Mouse (Mus musculus) kidney, postnatal 0 days (tissue): Measurements from ENCODE around the gene Upk1a. TPM values are rescaled to one million over a fixed set of nuclear protein-coding genes. Genes with fewer than 3 reads are reported as not detected.

Experiments
- ATAC-seq: fragments of 200-750 bp; cut with Nextera tagmentation; replicated peaks from 2 replicates; pipeline ENCODE4 v1.8.0; 2017; ENCODE audit warnings: low read depth, moderate number of reproducible peaks, moderate TSS enrichment, moderate library complexity; ENCODE audit not compliant: low FRiP score
- DNase-seq: peaks from one replicate; pipeline ENCODE4 v3.0.0-alpha.2; 2016; ENCODE audit warnings: low spot score
- H3K27ac ChIP-seq: fragments of 300-500 bp; sonication (generic); 2 replicates; pipeline ENCODE4 v1.5.1; 2014; ENCODE audit warnings: mild to moderate bottlenecking
- H3K27me3 ChIP-seq: fragments of 300-500 bp; sonication (generic); 2 replicates; pipeline ENCODE4 v1.6.1; 2014; ENCODE audit warnings: low read length, mixed read lengths; ENCODE audit not compliant: insufficient read depth
- H3K36me3 ChIP-seq: fragments of 300-500 bp; sonication (generic); 2 replicates; pipeline ENCODE4 v1.6.1; 2014; ENCODE audit warnings: low read length, mixed read lengths; ENCODE audit not compliant: insufficient read depth
- H3K4me1 ChIP-seq: fragments of 300-500 bp; sonication (generic); replicated peaks from 2 replicates; pipeline ENCODE4 v1.6.1; 2014; ENCODE audit warnings: antibody characterized with exemption, low read length, mixed read lengths; ENCODE audit not compliant: insufficient read depth
- H3K4me2 ChIP-seq: fragments of 300-500 bp; sonication (generic); 2 replicates; pipeline ENCODE4 v1.6.1; 2014; ENCODE audit warnings: mild to moderate bottlenecking, low read length, moderate library complexity, mixed read lengths
- H3K4me3 ChIP-seq: fragments of 300-500 bp; sonication (generic); replicated peaks from 2 replicates; pipeline ENCODE4 v1.5.1; 2014; ENCODE audit warnings: low read depth, low read length
- H3K9ac ChIP-seq: fragments of 300-500 bp; sonication (generic); 2 replicates; pipeline ENCODE4 v1.6.1; 2014; ENCODE audit warnings: low read depth, low read length
- H3K9me3 ChIP-seq: fragments of 300-500 bp; sonication (generic); replicated peaks from 2 replicates; pipeline ENCODE4 v1.6.1; 2016; ENCODE audit warnings: low read length, inconsistent platforms, mixed read lengths
- CTCF ChIP-seq: IDR thresholded peaks from 2 replicates; pipeline ENCODE4 v1.5.1; 2016; ENCODE audit warnings: antibody characterized with exemption, low read depth, mild to moderate bottlenecking, moderate library complexity
- WGBS: fragments of 180-500 bp; shearing (Covaris S2); extraction: QIAGEN DNeasy Blood & Tissue Kit; methylation state at CpG from one replicate; pipeline ENCODE4 v1.1.7; 2014; 5-methylcytosine and 5-hydroxymethylcytosine counted together
- polyA plus RNA-seq: library from polyadenylated mRNA; unstranded; fragments of >200 nt; fragmentation: Nextera tagmentation; extraction: Ambion mirVana; gene quantifications from 2 replicates; pipeline ENCODE4 v1.2.1, GENCODE M21; 2015

Gene Upk1a
- polyA plus RNA-seq, 1 experiment from 2014 or later: 48.6 TPM

DNA sequence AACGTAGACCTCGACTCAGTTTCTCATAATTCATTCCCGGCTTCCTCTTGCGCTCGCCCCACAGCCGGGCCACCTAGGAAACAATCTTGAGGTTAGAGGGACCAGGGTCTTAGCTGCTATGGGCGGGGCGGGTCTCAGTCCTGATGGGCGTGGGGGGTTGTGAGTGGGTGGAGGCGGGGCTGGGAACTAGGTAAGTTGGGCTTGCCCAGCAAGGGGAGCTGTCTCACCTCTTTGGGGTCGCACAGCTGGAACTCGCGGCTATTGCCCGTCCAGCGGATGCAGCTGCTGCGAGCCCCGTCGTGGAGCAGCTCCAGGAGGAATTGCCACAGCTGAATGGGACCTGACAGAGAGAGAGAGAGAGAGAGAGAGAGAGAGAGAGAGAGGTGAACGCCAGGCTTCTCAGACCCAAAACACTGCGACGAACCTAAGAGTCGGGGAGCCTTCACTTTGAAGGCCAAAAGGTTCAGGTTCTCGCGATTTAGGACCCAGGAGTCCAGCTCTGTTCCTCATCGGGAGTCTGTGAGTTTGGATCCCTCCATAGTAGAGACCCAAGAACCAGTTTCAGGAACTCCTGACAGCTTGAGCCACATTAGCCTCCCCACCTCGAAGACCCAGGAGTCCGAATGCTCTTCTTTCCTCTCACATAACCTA lies 21.2 kb upstream of the Upk1a start:
- ATAC-seq: no peak
- Histone ChIP-seq H3K4me1 (peaks cover 4% of the 10 kb centered on the region; the same call in 1 of the 2 replicates), H3K36me3 (no peaks in the 10 kb centered on the region), H3K27ac (no peak overlapping the region), H3K9me3 (no peaks in the 10 kb centered on the region), H3K27me3 (peaks cover 39% of the 10 kb centered on the region), H3K4me3 (0 out of 2 replicates have a peak overlapping the region, but pooled peaks have one; percentile 2), H3K9ac (no peak overlapping the region), H3K4me2 (no peak overlapping the region)
- WGBS: 1% methylated on average over 26 of the region's 27 CpGs
- DNase-seq: no peak
- no peak for TF ChIP-seq CTCF

DNA sequence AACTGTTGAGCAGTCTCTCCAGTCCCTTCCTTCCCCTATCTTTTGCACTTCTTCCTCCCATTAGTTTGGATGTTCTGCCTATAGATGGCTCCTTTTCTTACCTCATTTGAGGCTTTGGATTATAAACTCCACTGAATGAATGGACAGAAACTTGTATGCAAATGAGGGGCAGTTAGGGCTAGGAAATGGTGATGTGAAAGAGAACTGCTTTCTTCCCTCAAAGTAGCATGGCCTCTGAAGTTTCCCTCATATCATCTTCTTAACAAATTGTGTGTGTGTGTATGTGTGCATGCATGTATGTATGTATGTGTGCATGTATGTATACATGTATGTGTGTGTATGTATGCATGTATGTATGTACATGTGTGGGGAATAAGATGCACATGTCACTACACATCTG lies 16.4 kb upstream of the Upk1a start:
- no peaks in the 10 kb centered on the region; the same call in 1 of the 2 replicates for H3K36me3 ChIP-seq
- H3K4me1 ChIP-seq: no peaks in the 10 kb centered on the region; the same call in 1 of the 2 replicates
- peaks cover 17% of the 10 kb centered on the region for H3K27me3 ChIP-seq
- DNase-seq (no peak), ATAC-seq (no peak)
- no peak for TF ChIP-seq CTCF
- no peaks in the 10 kb centered on the region for H3K9me3 ChIP-seq
- H3K4me3 ChIP-seq: no peak overlapping the region
- no peak overlapping the region for H3K27ac ChIP-seq
- H3K4me2 ChIP-seq: no peak overlapping the region
- no peak overlapping the region for H3K9ac ChIP-seq

DNA sequence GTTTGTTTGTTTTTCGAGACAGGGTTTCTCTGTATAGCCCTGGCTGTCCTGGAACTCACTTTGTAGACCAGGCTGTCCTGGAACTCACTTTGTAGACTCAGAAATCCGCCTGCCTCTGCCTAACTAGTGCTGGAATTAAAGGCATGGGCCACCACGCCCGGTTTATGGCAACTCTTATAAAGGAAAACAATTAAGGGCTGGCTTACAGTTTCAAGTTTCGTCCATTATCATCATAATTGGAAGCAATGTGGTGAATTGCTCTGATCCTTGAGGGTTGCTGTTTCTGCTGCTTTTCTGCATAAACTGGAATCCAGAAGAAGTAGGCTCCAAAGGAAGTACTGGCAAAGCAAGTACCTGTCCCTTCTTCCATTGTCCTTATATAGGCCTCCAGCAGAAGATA lies 14.0 kb upstream of the Upk1a start:
- TF ChIP-seq CTCF: no peak
- Histone ChIP-seq H3K27me3 (no peaks in the 10 kb centered on the region), H3K4me2 (no peak overlapping the region), H3K36me3 (peaks cover 14% of the 10 kb centered on the region), H3K4me3 (no peak overlapping the region), H3K27ac (no peak overlapping the region), H3K9me3 (no peaks in the 10 kb centered on the region), H3K9ac (no peak overlapping the region), H3K4me1 (no peaks in the 10 kb centered on the region; the same call in 1 of the 2 replicates)
- 84% methylated on average over 5 of the region's 5 CpGs for WGBS
- DNase-seq (no peak), ATAC-seq (no peak)

DNA sequence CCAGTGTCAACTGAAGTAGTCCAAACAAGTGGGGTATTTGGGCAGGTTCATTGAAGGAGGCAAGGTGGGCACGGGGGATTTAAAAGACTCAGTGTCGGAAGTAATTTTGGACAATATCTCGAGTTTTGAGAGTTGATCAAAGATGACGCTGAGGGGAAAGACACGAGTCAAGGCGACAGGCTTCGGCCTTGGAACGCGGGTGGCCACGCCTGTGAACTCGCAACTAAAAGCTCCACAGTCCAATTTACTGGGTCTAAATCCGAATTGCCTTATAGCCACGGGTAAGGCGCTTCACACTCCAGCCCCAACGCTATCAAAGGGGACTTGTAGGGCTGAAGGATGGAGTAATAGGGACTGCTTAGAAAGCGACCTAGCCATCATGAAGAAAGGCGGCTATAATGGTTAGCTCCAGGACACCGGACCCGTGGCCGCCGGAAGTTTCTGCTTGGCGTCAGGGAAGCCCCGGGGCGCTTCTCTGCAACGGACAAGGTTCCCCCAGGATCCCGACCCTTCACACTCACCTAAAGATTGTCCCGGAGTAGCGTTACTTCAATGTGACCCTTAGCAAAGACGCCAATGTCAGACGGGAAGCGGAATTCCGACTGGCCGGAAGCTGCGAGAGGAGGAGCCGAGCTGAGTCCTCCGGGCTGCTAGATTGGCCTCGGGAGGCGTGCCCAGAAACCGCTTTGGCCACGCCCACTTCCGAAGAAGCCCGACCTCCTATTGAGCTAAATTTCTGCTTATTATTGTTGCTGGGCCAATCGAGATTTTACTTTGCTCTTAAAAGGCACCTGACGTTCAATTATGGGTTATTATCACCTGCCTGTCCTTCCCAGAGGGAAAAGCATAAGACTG lies 13.1 kb upstream of the Upk1a start, which contains the start of gene Cox6b1:
TSS of gene Cox6b1 (minus strand) at position 622 of the 855 bp plus-strand sequence.
- 1% methylated on average over 44 of the region's 44 CpGs for WGBS

DNA sequence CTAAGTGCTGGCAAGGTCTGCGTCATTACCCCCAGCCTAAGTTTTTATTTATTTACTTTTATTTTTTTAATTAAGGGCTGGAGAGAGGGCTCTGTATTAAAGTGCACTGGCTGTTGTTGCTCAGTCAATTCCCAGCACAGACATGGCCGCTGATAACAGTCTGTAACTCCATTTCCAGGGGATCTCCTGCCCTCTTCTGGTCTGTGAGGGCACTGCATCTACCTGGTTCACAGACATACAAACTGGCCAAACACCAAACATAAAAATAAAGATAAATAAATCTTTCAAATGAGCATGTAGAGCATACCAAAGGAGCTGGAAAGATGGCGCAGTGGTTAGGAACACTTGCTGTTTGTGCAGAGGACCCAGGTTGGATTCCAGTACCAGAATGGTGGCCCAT lies 6.6 kb upstream of the Upk1a start:
- WGBS: 93% methylated on average over 3 of the region's 3 CpGs
- ATAC-seq: no peak
- peaks cover 42% of the 10 kb centered on the region for H3K36me3 ChIP-seq

More for the DNA sequence above, 13.1 kb upstream of the Upk1a start, which contains the start of gene Cox6b1:
- TF ChIP-seq CTCF: no peak
- H3K27ac ChIP-seq: peak within 1 kb of the TSS; percentile 74
- H3K27me3 ChIP-seq: no peaks in the 10 kb centered on the region
- no peaks in the 10 kb centered on the region for H3K9me3 ChIP-seq
- H3K36me3 ChIP-seq: peaks cover 17% of the 10 kb centered on the region
- DNase-seq (peak; percentile 97), ATAC-seq (peak; percentile 92)
- H3K4me2 ChIP-seq: peak within 1 kb of the TSS; percentile 83
- no peaks in the 10 kb centered on the region; the same call in 1 of the 2 replicates for H3K4me1 ChIP-seq
- H3K4me3 ChIP-seq: peak within 1 kb of the TSS; percentile 81
- H3K9ac ChIP-seq: peak within 1 kb of the TSS; percentile 82

DNA sequence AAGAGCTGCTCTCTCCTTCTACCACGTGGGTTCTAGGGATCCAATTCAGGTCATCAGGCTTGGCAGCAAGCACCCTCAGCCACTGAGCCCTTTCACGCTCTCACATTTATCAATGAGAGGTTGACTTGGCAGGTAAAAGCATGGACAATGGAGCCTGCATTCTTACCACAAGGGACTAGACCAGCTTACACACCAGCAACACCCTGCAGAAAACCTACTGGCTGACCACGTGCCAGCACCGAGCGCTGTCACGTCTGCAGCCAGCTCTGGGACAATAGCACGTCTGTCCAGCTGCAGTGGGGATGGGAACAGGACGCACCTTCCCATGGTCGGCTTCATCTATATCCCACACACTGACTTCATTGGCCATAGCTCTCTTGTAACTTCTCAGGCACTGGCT lies 6.0 kb upstream of the Upk1a start:
- 96% methylated on average over 9 of the region's 9 CpGs for WGBS
- H3K27ac ChIP-seq: no peak overlapping the region
- no peak for TF ChIP-seq CTCF
- ATAC-seq (no peak), DNase-seq (no peak)
- no peaks in the 10 kb centered on the region for H3K9me3 ChIP-seq
- no peak overlapping the region for H3K4me3 ChIP-seq
- no peak overlapping the region for H3K4me2 ChIP-seq
- peaks cover 42% of the 10 kb centered on the region for H3K36me3 ChIP-seq
- H3K9ac ChIP-seq: no peak overlapping the region
- H3K27me3 ChIP-seq: no peaks in the 10 kb centered on the region
- no peaks in the 10 kb centered on the region for H3K4me1 ChIP-seq

More for the DNA sequence above, 6.6 kb upstream of the Upk1a start:
- DNase-seq: no peak
- TF ChIP-seq CTCF: peak; percentile 61
- Histone ChIP-seq H3K4me2 (no peak overlapping the region), H3K4me3 (no peak overlapping the region), H3K9ac (no peak overlapping the region), H3K4me1 (no peaks in the 10 kb centered on the region), H3K27ac (no peak overlapping the region), H3K27me3 (no peaks in the 10 kb centered on the region), H3K9me3 (no peaks in the 10 kb centered on the region)
